Mouse (Mus musculus) layer of hippocampus, postnatal 10 days (tissue): ENCODE data around the gene Adad2. TPM values are rescaled to one million over a fixed set of nuclear protein-coding genes. Genes with fewer than 3 reads are reported as not detected.

Source experiments
- DNase-seq, 2 experiments: peaks; one replicate each; pipeline ENCODE4 v3.0.0; 2021; ENCODE audit warnings: low spot score in 2 of 2
- total RNA-seq, 2 experiments: library from RNA; stranded (reverse); gene quantifications; 2 replicates each; pipeline ENCODE4 v1.2.3; 2021

Adad2 gene
- total RNA-seq, 2 experiments from 2014 or later: 0.25 TPM; not detected in 1

- no peak for DNase-seq
Measured at GRCm38 (mm10) chr8:119616358-119616757, 3.8 kb downstream of the Adad2 start.

GRCm38 (mm10) chr8:119616811-119617210, 4.3 kb downstream of the Adad2 start:
- DNase-seq: no peak

DNA sequence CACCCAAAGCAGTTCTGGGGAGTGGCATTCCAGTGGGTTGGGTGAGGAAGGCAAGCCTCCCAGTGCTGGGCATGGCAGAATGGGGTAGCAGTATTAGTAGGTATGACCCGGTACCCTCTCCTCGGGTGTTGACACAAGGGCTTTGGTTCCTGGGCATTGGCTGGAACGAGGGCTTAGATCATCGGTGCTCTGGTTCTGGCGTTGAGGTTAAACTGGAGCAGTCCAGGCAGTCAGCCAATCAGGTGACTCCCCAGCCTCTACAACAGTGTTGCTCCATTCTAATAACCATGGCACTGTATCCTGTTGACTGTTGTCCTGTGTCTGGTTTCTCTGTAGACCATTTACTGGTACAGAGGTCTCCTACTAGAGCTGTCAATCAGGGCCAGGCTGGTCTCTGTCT, 5.0 kb downstream of the Adad2 start:
- DNase-seq: no peak

- DNase-seq: no peak
Measured at GRCm38 (mm10) chr8:119618887-119619286, 6.3 kb downstream of the Adad2 start.

DNA sequence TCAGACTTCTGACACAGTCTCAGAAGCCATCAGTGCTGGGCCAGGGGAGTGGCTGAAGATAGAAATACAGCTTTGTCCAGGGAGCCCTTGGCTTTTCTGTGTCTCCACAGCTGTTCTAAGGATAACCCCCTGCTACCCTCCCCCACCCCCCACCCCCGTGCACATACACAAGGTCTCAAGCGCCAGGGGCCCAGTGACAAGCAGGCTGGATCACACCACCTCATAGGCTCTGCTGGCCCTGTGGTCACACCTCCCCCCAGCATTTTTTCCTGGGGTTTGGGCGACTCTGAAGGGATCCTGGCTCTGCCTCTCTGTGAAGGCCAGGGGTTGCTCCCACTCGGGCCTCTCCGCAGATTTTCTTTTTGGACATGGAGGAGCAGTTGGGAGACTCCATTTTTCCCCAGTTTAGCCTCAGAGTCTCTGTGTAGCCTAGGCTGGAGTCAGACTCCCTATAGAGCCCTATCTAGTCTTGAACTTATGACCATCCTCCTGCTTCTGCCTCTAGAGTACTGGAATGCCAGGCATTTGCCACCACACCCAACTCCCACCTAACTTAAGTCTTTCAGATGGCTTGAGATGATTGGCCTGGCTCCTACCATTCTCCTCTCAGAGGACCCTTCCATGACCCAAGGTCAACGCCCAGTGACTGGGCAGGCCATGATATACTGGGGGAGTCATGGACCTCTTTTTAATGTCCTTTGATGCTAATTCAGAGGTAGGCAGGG, 7.7 kb downstream of the Adad2 start:
- no peak for DNase-seq

DNA sequence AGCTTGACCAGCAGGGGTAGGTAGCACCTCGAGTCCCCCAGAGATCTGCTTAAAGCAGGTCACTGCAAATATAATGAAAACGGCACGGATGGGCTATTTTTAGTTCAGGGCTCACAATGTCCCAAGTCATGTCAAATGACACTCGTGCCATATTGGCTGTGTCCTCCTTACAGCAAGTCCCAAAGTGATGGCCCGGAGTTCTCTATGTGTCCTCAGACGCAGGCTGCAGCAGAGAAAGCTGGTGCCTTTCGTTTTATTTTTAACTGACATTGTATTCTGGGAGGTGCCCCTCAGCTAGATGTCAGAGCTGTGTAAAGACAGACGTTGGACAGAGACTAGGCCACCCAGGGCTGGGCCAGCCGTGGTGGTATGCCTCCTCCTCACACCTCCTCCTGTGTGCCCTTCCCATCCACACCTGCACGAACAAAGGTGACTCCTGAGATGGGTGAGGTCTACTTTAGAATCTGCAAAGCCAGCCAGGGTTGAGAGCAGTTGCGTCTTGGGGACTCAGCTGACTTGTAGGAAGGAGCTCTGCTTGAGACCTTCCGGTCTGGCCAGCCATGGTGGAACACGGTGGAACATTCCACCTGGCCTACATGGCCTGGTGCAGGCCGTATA, 8.4 kb downstream of the Adad2 start:
- DNase-seq: no peak

DNA sequence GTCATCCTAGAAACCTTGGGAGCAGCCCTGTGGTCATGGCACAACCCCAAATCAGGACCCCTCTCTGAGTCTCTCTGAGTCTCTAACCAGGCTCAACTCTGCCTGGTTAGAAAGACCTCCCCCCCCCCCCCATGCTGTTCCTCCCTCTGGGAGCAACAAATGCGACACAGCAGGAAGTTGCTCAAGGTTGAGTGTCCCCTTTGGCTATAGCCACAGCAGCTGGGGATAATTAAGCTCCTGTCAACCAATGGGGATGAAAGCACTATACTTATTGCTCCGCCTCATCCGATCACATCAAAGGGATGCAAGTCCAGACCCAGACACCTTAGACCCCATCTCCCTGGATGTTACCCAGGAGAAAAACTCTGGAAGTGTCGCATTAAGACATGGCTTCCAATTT, 10.0 kb downstream of the Adad2 start:
- DNase-seq: no peak

DNA sequence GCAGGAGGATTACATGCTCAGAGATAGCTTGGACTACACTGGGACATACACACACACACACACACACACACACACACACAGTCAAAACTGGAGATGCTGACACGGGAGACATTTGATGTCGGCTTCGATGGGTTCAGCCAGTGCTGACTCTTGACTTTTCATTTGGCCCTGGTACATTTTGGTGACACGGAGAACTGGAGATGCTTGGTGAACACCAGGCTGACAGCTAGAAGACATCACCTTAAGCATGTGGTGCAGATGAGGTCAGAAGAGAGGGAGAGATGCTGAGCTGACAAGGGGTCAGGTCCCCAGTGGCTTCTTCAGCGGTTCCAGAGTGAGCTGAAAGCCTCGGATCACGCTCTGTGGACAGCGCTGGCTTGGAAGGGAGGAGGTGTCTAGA, 10.5 kb downstream of the Adad2 start:
- no peak for DNase-seq

- DNase-seq: no peak
Measured at GRCm38 (mm10) chr8:119623744-119624143, 11.2 kb downstream of the Adad2 start.

DNA sequence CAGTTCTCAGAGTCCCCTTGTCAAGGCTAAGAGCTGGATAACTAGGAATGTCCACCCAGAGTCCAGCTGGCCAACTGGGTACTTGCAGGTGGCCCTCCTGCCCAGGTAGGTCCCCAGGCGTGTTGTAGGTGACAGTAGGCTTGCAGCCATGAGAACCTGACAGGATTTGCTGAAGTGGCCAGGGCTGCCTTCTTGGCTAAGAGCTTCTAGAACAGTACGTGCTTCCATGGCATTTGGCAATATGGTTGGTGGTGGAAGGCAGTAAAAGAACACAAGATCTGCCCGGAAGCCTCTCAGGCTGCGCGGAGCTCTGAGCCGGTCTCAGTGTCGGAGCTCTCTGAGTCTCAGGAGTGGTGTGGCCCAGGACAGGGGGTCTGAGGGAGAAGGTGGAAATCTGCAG, 12.4 kb downstream of the Adad2 start:
- DNase-seq: no peak

GRCm38 (mm10) chr8:119625788-119626187, 13.2 kb downstream of the Adad2 start:
- DNase-seq: no peak

- no peak for DNase-seq
Measured at GRCm38 (mm10) chr8:119627199-119627598, 14.7 kb downstream of the Adad2 start.

DNA sequence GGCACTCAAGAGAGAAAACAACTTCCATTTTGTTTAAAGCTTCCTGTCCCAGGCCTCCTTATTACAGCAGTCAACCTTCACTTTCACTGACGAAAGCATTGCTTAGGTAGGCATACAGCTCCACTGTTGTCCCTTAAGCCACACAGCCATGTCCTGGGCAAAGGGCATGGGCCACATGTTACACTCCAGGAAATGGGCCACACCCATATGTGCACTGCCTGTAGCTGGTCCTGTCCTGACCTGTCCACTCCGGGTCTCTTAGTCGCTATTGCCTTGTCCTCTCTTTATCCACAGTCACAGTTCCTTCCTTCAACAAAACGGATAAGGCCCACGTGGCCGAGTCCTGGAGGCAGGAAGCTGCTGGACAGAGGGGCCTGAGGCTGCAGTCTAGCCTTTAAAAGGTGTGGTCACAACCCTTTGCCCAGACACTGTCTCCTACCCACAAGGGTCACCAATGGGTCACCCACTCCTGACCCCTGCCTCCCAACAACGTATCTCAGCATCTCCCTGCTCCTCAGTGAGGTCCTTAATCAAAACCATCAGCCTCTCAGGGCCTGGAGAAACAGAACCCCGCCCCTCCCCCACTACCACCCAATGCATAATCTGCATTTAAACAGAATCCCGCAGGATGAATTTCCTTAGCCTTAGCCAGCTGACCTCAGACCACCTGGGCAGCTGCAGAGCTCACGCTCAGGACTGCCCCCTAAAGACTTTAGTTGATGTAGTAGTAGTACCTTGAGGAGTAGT, 15.2 kb downstream of the Adad2 start:
- no peak for DNase-seq

GRCm38 (mm10) chr8:119630841-119631240, 18.3 kb downstream of the Adad2 start:
- no peak for DNase-seq

- DNase-seq: no peak
Measured at GRCm38 (mm10) chr8:119632246-119632645, 19.7 kb downstream of the Adad2 start.

DNA sequence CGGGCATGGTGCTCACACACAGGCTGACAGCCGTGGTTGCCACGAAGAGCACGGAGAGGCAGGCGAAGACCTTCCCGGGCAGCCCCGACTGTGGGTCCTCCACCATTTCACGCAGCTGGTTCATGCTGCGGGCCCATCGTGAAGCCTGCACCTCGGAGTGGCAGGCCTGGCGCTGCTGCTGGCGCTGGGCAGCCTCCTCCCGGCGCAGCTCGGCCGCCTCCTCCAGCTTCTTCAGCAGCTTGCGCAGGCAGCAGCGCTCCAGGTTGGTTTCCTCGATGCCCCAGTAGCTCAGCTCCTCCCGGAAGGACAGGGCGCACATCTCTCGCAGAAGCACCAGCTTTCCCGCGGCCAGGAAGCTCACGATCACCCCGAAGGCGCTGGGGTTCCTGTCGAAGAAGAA, 20.4 kb downstream of the Adad2 start:
- DNase-seq: no peak

DNA sequence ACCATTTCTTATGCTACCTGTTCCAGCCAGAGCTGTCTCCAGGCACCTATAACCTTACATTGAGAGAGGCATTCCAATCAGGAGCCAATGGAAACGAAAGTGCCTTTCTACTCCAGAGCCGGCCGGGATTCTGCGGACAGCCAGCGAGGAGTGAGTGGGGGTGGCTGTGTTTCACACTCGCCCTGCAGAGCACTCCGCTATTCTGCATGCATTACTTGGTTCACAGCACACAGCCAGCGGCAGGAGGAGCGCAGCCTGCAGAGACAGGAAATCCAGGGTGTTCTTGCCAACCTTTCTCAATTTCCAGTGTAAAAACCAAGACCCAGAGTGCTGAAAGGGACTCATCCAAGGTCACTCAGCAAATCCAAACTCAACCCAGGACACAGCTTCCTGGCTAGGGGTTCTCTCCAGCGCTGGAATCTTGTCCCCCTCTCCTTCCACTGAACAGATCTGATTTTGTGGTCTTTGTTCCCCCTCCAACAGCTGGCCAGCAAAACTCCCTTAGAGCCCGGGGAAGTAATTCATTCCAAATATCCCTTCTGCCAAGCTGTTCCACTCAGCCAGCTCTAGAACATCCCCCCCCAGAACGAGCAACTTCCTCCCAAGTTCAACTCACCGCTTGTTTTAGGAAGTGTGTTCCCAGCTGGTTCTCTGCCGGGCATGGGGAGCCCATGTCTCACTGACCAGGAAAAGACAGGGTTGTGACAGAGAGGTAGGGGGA, 22.2 kb downstream of the Adad2 start:
- DNase-seq: no peak

GRCm38 (mm10) chr8:119635378-119635777, 22.8 kb downstream of the Adad2 start, which contains the start of gene Kcng4:
Gene Kcng4, minus strand, starts transcription at chr8:119635680.
- DNase-seq: peak; percentile 9 to 21

- DNase-seq: no peak
Measured at GRCm38 (mm10) chr8:119635958-119636357, 23.4 kb downstream of the Adad2 start.

GRCm38 (mm10) chr8:119636766-119637165, 24.2 kb downstream of the Adad2 start:
- DNase-seq: no peak

DNA sequence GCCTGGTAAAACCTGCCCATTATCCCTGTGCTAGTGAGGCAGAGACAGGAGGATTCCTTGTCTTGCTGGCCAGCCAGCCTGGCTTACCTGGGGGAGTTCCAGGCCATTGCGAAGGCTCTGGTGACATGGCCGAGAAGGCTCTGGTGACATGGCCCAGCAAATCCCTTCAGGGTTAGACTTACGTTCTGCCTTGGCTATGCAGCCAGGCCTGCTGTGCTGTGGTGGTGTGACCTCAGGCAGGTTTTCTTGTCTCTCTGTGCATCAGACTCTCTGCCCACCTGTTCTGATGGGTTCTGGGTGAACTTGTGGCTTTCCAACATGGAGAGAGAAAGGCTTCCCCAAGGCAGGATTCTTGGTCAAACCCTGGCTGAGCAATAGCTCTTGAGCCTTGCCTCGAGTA, 24.8 kb downstream of the Adad2 start:
- DNase-seq: no peak

GRCm38 (mm10) chr8:119638261-119638660, 25.7 kb downstream of the Adad2 start:
- no peak for DNase-seq
